Mouse (Mus musculus): ENCODE results near the gene Trim63. TPM values are rescaled to one million over a fixed set of nuclear protein-coding genes. Genes with fewer than 3 reads are reported as not detected.
"Not testable (repeated sequence)": the region's sequence is repeated elsewhere in the genome, so short reads cannot be mapped to it uniquely, and the experiment has no call there.

Gene Trim63
- polyA plus RNA-seq, 1 experiment from 2014 or later: 0.75 TPM

GRCm38 (mm10) chr4:134288397-134289256, 26.3 kb upstream of the Trim63 start:
- H3K27me3 ChIP-seq (replicated peaks; ENCODE audit: insufficient read depth, low read length): no peaks in the 10 kb centered on the region
- no peak for TF ChIP-seq EP300 (IDR thresholded peaks at IDR 0.05)
- no peak for TF ChIP-seq CTCF (IDR thresholded peaks at IDR 0.05)
- H3K36me3 ChIP-seq (ENCODE audit: insufficient read depth, low read length): no peaks in the 10 kb centered on the region
- 14% methylated on average over 11 of the region's 11 CpGs for WGBS
- H3K9ac ChIP-seq (replicated peaks; ENCODE audit: low read depth): peak overlapping the region; percentile 1; the same call in 1 of the 2 replicates
- no peak for ATAC-seq
- peak; percentile 49 for DNase-seq (ENCODE audit: low spot score)
- H3K4me3 ChIP-seq (ENCODE audit: low read depth, low read length): no peak overlapping the region; the same call in 1 of the 2 replicates
- H3K27ac ChIP-seq (ENCODE audit: low read length): peak overlapping the region; percentile 98; the same call in 1 of the 2 replicates
- H3K4me2 ChIP-seq (replicated peaks; ENCODE audit: low read depth, low read length): peak overlapping the region; percentile 94
- H3K4me1 ChIP-seq (ENCODE audit: insufficient read depth, low read depth, low read length): peaks cover 9% of the 10 kb centered on the region; the same call in 1 of the 2 replicates
- H3K9me3 ChIP-seq (ENCODE audit: low read length): no peaks in the 10 kb centered on the region

DNA sequence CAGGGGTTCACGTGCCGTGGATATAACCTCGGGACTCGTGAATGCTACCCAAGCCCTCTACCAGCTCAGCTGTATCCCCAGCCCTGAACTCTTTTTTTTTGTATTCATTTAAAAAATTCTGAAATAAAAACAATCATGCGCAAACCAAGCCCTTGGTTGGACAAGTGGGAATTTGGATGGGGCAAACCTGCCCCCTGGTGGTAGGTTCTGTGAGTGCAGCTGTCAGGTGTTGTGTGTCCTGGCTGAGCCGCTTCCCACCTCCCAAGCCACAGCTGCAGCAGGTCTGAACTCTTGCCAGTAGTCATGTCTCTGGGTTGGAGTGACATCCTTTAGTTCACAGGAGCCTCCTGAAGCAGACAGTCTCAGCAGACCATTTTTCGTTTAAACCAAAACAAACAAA, 22.9 kb upstream of the Trim63 start:
- ATAC-seq (no peak), DNase-seq (ENCODE audit: low spot score) (peak; percentile 80)
- Histone ChIP-seq H3K27ac (ENCODE audit: low read length) (no peak overlapping the region), H3K4me2 (replicated peaks; ENCODE audit: low read depth, low read length) (no peak overlapping the region), H3K4me1 (ENCODE audit: insufficient read depth, low read depth, low read length) (peaks cover 9% of the 10 kb centered on the region; the same call in 1 of the 2 replicates), H3K4me3 (ENCODE audit: low read depth, low read length) (no peak overlapping the region), H3K9ac (replicated peaks; ENCODE audit: low read depth) (no peak overlapping the region), H3K27me3 (replicated peaks; ENCODE audit: insufficient read depth, low read length) (no peaks in the 10 kb centered on the region), H3K9me3 (ENCODE audit: low read length) (no peaks in the 10 kb centered on the region), H3K36me3 (ENCODE audit: insufficient read depth, low read length) (no peaks in the 10 kb centered on the region)
- TF ChIP-seq CTCF (IDR thresholded peaks at IDR 0.05) (peak; percentile 95), EP300 (IDR thresholded peaks at IDR 0.05) (no peak)
- WGBS: 19% methylated on average over 7 of the region's 7 CpGs

GRCm38 (mm10) chr4:134293061-134293691, 21.7 kb upstream of the Trim63 start:
- no peaks in the 10 kb centered on the region for H3K9me3 ChIP-seq (ENCODE audit: low read length)
- WGBS: 60% methylated on average over 18 of the region's 18 CpGs
- H3K27me3 ChIP-seq (replicated peaks; ENCODE audit: insufficient read depth, low read length): no peaks in the 10 kb centered on the region
- H3K36me3 ChIP-seq (ENCODE audit: insufficient read depth, low read length): no peaks in the 10 kb centered on the region
- H3K9ac ChIP-seq (replicated peaks; ENCODE audit: low read depth): no peak overlapping the region
- no peak overlapping the region for H3K4me2 ChIP-seq (replicated peaks; ENCODE audit: low read depth, low read length)
- TF ChIP-seq EP300 (IDR thresholded peaks at IDR 0.05) (no peak), CTCF (IDR thresholded peaks at IDR 0.05) (no peak)
- DNase-seq (ENCODE audit: low spot score) (no peak), ATAC-seq (0 out of 2 replicates have a peak, but pooled peaks have one; percentile 19)
- H3K4me1 ChIP-seq (ENCODE audit: insufficient read depth, low read depth, low read length): peaks cover 6% of the 10 kb centered on the region; the same call in 1 of the 2 replicates
- no peak overlapping the region for H3K4me3 ChIP-seq (ENCODE audit: low read depth, low read length)
- no peak overlapping the region for H3K27ac ChIP-seq (ENCODE audit: low read length)

- H3K36me3 ChIP-seq (ENCODE audit: insufficient read depth, low read length): no peaks in the 10 kb centered on the region
- H3K27ac ChIP-seq (ENCODE audit: low read length): no peak overlapping the region
- H3K4me1 ChIP-seq (ENCODE audit: insufficient read depth, low read depth, low read length): peaks cover under 1% of the 10 kb centered on the region; the same call in 1 of the 2 replicates
- WGBS: 42% methylated on average over 9 of the region's 9 CpGs
- H3K9ac ChIP-seq (replicated peaks; ENCODE audit: low read depth): no peak overlapping the region
- DNase-seq (ENCODE audit: low spot score) (peak; percentile 12), ATAC-seq (no peak; the same call in 1 of the 2 replicates)
- no peaks in the 10 kb centered on the region for H3K9me3 ChIP-seq (ENCODE audit: low read length)
- H3K4me3 ChIP-seq (ENCODE audit: low read depth, low read length): no peak overlapping the region
- no peaks in the 10 kb centered on the region for H3K27me3 ChIP-seq (replicated peaks; ENCODE audit: insufficient read depth, low read length)
- no peak for TF ChIP-seq EP300 (IDR thresholded peaks at IDR 0.05)
- TF ChIP-seq CTCF (IDR thresholded peaks at IDR 0.05): no peak
- H3K4me2 ChIP-seq (replicated peaks; ENCODE audit: low read depth, low read length): no peak overlapping the region
Observed at GRCm38 (mm10) chr4:134293692-134294163, 21.2 kb upstream of the Trim63 start.

- H3K4me2 ChIP-seq (replicated peaks; ENCODE audit: low read depth, low read length); H3K4me3 ChIP-seq (ENCODE audit: low read depth, low read length); ATAC-seq; H3K27me3 ChIP-seq (replicated peaks; ENCODE audit: insufficient read depth, low read length); DNase-seq (ENCODE audit: low spot score); H3K27ac ChIP-seq (ENCODE audit: low read length); H3K4me1 ChIP-seq (ENCODE audit: insufficient read depth, low read depth, low read length); H3K36me3 ChIP-seq (ENCODE audit: insufficient read depth, low read length); H3K9ac ChIP-seq (replicated peaks; ENCODE audit: low read depth); H3K9me3 ChIP-seq (ENCODE audit: low read length): not testable (repeated sequence)
- WGBS: 81% methylated on average over 4 of the region's 4 CpGs
- TF ChIP-seq CTCF (IDR thresholded peaks at IDR 0.05): peak; percentile 6; the same call in 1 of the 2 replicates
Observed at GRCm38 (mm10) chr4:134296096-134296495, 18.8 kb upstream of the Trim63 start.

- WGBS: 90% methylated on average over 4 of the region's 4 CpGs
- TF ChIP-seq EP300 (IDR thresholded peaks at IDR 0.05): no peak
- TF ChIP-seq CTCF (IDR thresholded peaks at IDR 0.05): no peak
Observed at GRCm38 (mm10) chr4:134296523-134296922, 18.4 kb upstream of the Trim63 start.

More at GRCm38 (mm10) chr4:134296523-134296922, 18.4 kb upstream of the Trim63 start:
- ATAC-seq (no peak), DNase-seq (ENCODE audit: low spot score) (no peak)
- H3K9ac ChIP-seq (replicated peaks; ENCODE audit: low read depth): no peak overlapping the region
- no peaks in the 10 kb centered on the region for H3K9me3 ChIP-seq (ENCODE audit: low read length)
- H3K4me2 ChIP-seq (replicated peaks; ENCODE audit: low read depth, low read length): no peak overlapping the region
- H3K4me3 ChIP-seq (ENCODE audit: low read depth, low read length): no peak overlapping the region
- H3K27ac ChIP-seq (ENCODE audit: low read length): no peak overlapping the region
- H3K4me1 ChIP-seq (ENCODE audit: insufficient read depth, low read depth, low read length): no peaks in the 10 kb centered on the region
- no peaks in the 10 kb centered on the region for H3K36me3 ChIP-seq (ENCODE audit: insufficient read depth, low read length)
- no peaks in the 10 kb centered on the region for H3K27me3 ChIP-seq (replicated peaks; ENCODE audit: insufficient read depth, low read length)
